Mouse (Mus musculus) neural tube, embryonic 11.5 days (tissue): ENCODE results near the gene Ripk4. TPM values are rescaled to one million over a fixed set of nuclear protein-coding genes. Genes with fewer than 3 reads are reported as not detected.

ENCODE experiments used
- ATAC-seq: fragments of 200-750 bp; cut with Nextera tagmentation; 2 replicates; pipeline ENCODE4 v1.8.0; 2017; ENCODE audit warnings: moderate number of reproducible peaks, mild to moderate bottlenecking, moderate TSS enrichment, moderate library complexity; ENCODE audit not compliant: insufficient read depth, low FRiP score, low TSS enrichment
- DNase-seq: peaks from one replicate; pipeline ENCODE4 v3.0.0-alpha.2; 2015; ENCODE audit warnings: low spot score
- H3K27ac ChIP-seq: fragments of 300-500 bp; sonication (generic); 2 replicates; pipeline ENCODE4 v1.5.1; 2014; ENCODE audit warnings: low read depth, mild to moderate bottlenecking, low read length
- H3K27me3 ChIP-seq: fragments of 300-500 bp; sonication (generic); 2 replicates; pipeline ENCODE4 v1.6.1; 2014; ENCODE audit warnings: mild to moderate bottlenecking, low read length, mixed read lengths; ENCODE audit not compliant: control insufficient read depth, insufficient read depth
- H3K36me3 ChIP-seq: fragments of 300-500 bp; sonication (generic); 2 replicates; pipeline ENCODE4 v1.6.1; 2014; ENCODE audit warnings: mild to moderate bottlenecking, low read length, moderate library complexity, mixed read lengths; ENCODE audit not compliant: control insufficient read depth, insufficient read depth
- H3K4me1 ChIP-seq: fragments of 300-500 bp; sonication (generic); 2 replicates; pipeline ENCODE4 v1.6.1; 2014; ENCODE audit warnings: low read length, mixed read lengths; ENCODE audit not compliant: control insufficient read depth, insufficient read depth
- H3K4me2 ChIP-seq: fragments of 300-500 bp; sonication (generic); 2 replicates; pipeline ENCODE4 v1.6.1; 2014; ENCODE audit warnings: low read depth, mild to moderate bottlenecking, moderate library complexity
- H3K4me3 ChIP-seq: fragments of 300-500 bp; sonication (generic); 2 replicates; pipeline ENCODE4 v1.5.1; 2014; ENCODE audit warnings: low read depth, low read length
- H3K9ac ChIP-seq: fragments of 300-500 bp; sonication (generic); 2 replicates; pipeline ENCODE4 v1.6.1; 2014; ENCODE audit warnings: mild to moderate bottlenecking, low read length
- H3K9me3 ChIP-seq: fragments of 300-500 bp; sonication (generic); 2 replicates; pipeline ENCODE4 v1.6.1; 2016; ENCODE audit warnings: low read length; ENCODE audit not compliant: control insufficient read depth
- WGBS: fragments of 180-500 bp; shearing (Covaris S2); extraction: QIAGEN DNeasy Blood & Tissue Kit; methylation state at CpG from one replicate; pipeline ENCODE4 v1.1.7; 2014; 5-methylcytosine and 5-hydroxymethylcytosine counted together
- polyA plus RNA-seq: library from polyadenylated mRNA; unstranded; fragments of >200 nt; fragmentation: Nextera tagmentation; extraction: Ambion mirVana; gene quantifications from 2 replicates; pipeline ENCODE4 v1.2.1, GENCODE M21; 2014

Ripk4 gene
- 1.0 TPM in 2 replicates for polyA plus RNA-seq

- Histone ChIP-seq H3K36me3 (no peaks in the 10 kb centered on the region), H3K4me2 (peak within 1 kb of the TSS; percentile 63), H3K4me1 (peaks cover 6% of the 10 kb centered on the region), H3K9ac (no peak within 1 kb of the TSS; the same call in 1 of the 2 replicates), H3K9me3 (no peaks in the 10 kb centered on the region), H3K27ac (no peak within 1 kb of the TSS), H3K27me3 (peaks cover 38% of the 10 kb centered on the region), H3K4me3 (peak within 1 kb of the TSS; percentile 39)
- peak; percentile 56 for DNase-seq
- under 1% methylated on average over 81 of the region's 88 CpGs for WGBS
- ATAC-seq: no peak
Observed at GRCm38 (mm10) chr16:97763061-97763989, at the start of gene Ripk4. Ripk4 (minus strand) TSS chr16:97763787.

- H3K9me3 ChIP-seq: no peaks in the 10 kb centered on the region
- DNase-seq: no peak
- H3K4me3 ChIP-seq: no peak overlapping the region
- H3K36me3 ChIP-seq: peaks cover 23% of the 10 kb centered on the region
- ATAC-seq: no peak
- H3K4me1 ChIP-seq: no peaks in the 10 kb centered on the region
- no peaks in the 10 kb centered on the region for H3K27me3 ChIP-seq
- no peak overlapping the region for H3K4me2 ChIP-seq
- H3K27ac ChIP-seq: no peak overlapping the region
- WGBS: 93% methylated on average over 3 of the region's 3 CpGs
- no peak overlapping the region for H3K9ac ChIP-seq
Observed at GRCm38 (mm10) chr16:97808881-97809280, 45.3 kb upstream of the Ripk4 start.

GRCm38 (mm10) chr16:97805646-97806045 is 42.1 kb upstream of the Ripk4 start:
- no peaks in the 10 kb centered on the region for H3K27me3 ChIP-seq
- no peaks in the 10 kb centered on the region for H3K4me1 ChIP-seq
- H3K4me2 ChIP-seq: no peak overlapping the region
- H3K9ac ChIP-seq: no peak overlapping the region
- no peaks in the 10 kb centered on the region for H3K9me3 ChIP-seq
- 95% methylated on average over 3 of the region's 3 CpGs for WGBS
- no peak overlapping the region for H3K4me3 ChIP-seq
- peaks cover 11% of the 10 kb centered on the region for H3K36me3 ChIP-seq
- no peak for DNase-seq
- no peak for ATAC-seq
- H3K27ac ChIP-seq: no peak overlapping the region

GRCm38 (mm10) chr16:97804680-97805547 is 41.3 kb upstream of the Ripk4 start:
- Histone ChIP-seq H3K36me3 (peaks cover 11% of the 10 kb centered on the region), H3K27me3 (no peaks in the 10 kb centered on the region), H3K4me2 (no peak overlapping the region), H3K9ac (no peak overlapping the region), H3K4me3 (no peak overlapping the region), H3K9me3 (no peaks in the 10 kb centered on the region), H3K27ac (no peak overlapping the region), H3K4me1 (no peaks in the 10 kb centered on the region)
- DNase-seq: peak; percentile 65
- ATAC-seq: no peak
- WGBS: 75% methylated on average over 7 of the region's 7 CpGs

GRCm38 (mm10) chr16:97797950-97798869 is 34.6 kb upstream of the Ripk4 start:
- Histone ChIP-seq H3K9me3 (no peaks in the 10 kb centered on the region), H3K36me3 (peaks cover 11% of the 10 kb centered on the region), H3K4me2 (no peak overlapping the region), H3K4me3 (no peak overlapping the region), H3K9ac (no peak overlapping the region), H3K4me1 (no peaks in the 10 kb centered on the region), H3K27ac (no peak overlapping the region), H3K27me3 (no peaks in the 10 kb centered on the region)
- ATAC-seq (no peak), DNase-seq (no peak)
- 94% methylated on average over 7 of the region's 7 CpGs for WGBS

- DNase-seq: no peak
- H3K36me3 ChIP-seq: peaks cover 14% of the 10 kb centered on the region
Observed at GRCm38 (mm10) chr16:97797212-97797611, 33.6 kb upstream of the Ripk4 start.

GRCm38 (mm10) chr16:97794256-97794655 is 30.7 kb upstream of the Ripk4 start:
- 97% methylated on average over 6 of the region's 6 CpGs for WGBS
- H3K4me3 ChIP-seq: no peak overlapping the region
- H3K9me3 ChIP-seq: no peaks in the 10 kb centered on the region
- no peak overlapping the region for H3K27ac ChIP-seq
- DNase-seq (no peak), ATAC-seq (no peak)
- no peak overlapping the region for H3K4me2 ChIP-seq
- H3K27me3 ChIP-seq: no peaks in the 10 kb centered on the region
- no peaks in the 10 kb centered on the region for H3K4me1 ChIP-seq
- peaks cover 13% of the 10 kb centered on the region for H3K36me3 ChIP-seq
- no peak overlapping the region for H3K9ac ChIP-seq

More at GRCm38 (mm10) chr16:97797212-97797611, 33.6 kb upstream of the Ripk4 start:
- no peak overlapping the region for H3K9ac ChIP-seq
- H3K27ac ChIP-seq: no peak overlapping the region
- no peaks in the 10 kb centered on the region for H3K27me3 ChIP-seq
- no peaks in the 10 kb centered on the region for H3K4me1 ChIP-seq
- H3K4me3 ChIP-seq: no peak overlapping the region
- H3K4me2 ChIP-seq: no peak overlapping the region
- WGBS: 95% methylated on average over 3 of the region's 3 CpGs
- no peaks in the 10 kb centered on the region for H3K9me3 ChIP-seq
- no peak for ATAC-seq

- 85% methylated on average over 5 of the region's 5 CpGs for WGBS
- no peak for DNase-seq
- no peaks in the 10 kb centered on the region for H3K9me3 ChIP-seq
- no peak overlapping the region for H3K9ac ChIP-seq
- H3K27me3 ChIP-seq: no peaks in the 10 kb centered on the region
- ATAC-seq: no peak
- H3K4me3 ChIP-seq: no peak overlapping the region
- H3K4me1 ChIP-seq: no peaks in the 10 kb centered on the region
- H3K36me3 ChIP-seq: no peaks in the 10 kb centered on the region
- H3K27ac ChIP-seq: no peak overlapping the region
- no peak overlapping the region for H3K4me2 ChIP-seq
Observed at GRCm38 (mm10) chr16:97783057-97783456, 19.5 kb upstream of the Ripk4 start.
